Mouse (Mus musculus) liver, embryonic 16.5 days (tissue): ENCODE data around the gene Gm49711. TPM values are rescaled to one million over a fixed set of nuclear protein-coding genes. Genes with fewer than 3 reads are reported as not detected.

ENCODE experiments used
- ATAC-seq: fragments of 200-750 bp; cut with Nextera tagmentation; 2 replicates; pipeline ENCODE4 v1.8.0; 2017; ENCODE audit warnings: low read depth, mild to moderate bottlenecking, moderate number of reproducible peaks, moderate library complexity
- H3K27ac ChIP-seq: fragments of 300-500 bp; sonication (generic); 2 replicates; pipeline ENCODE4 v1.5.1; 2014; ENCODE audit warnings: mild to moderate bottlenecking, low read length
- H3K27me3 ChIP-seq: fragments of 300-500 bp; sonication (generic); 2 replicates; pipeline ENCODE4 v1.6.1; 2014; ENCODE audit warnings: low read depth, low read length, mixed read lengths; ENCODE audit not compliant: control insufficient read depth, insufficient read depth
- H3K36me3 ChIP-seq: fragments of 300-500 bp; sonication (generic); 2 replicates; pipeline ENCODE4 v1.6.1; 2014; ENCODE audit warnings: mild to moderate bottlenecking; ENCODE audit not compliant: control insufficient read depth, insufficient read depth
- H3K4me1 ChIP-seq: fragments of 300-500 bp; sonication (generic); 2 replicates; pipeline ENCODE4 v1.6.1; 2014; ENCODE audit warnings: low read depth, low read length, mixed read lengths; ENCODE audit not compliant: control insufficient read depth
- H3K4me2 ChIP-seq: fragments of 300-500 bp; sonication (generic); 2 replicates; pipeline ENCODE4 v1.6.1; 2014; ENCODE audit warnings: low read depth, low read length, mixed read lengths
- H3K4me3 ChIP-seq: fragments of 300-500 bp; sonication (generic); 2 replicates; pipeline ENCODE4 v1.5.1; 2014; ENCODE audit warnings: low read depth, mild to moderate bottlenecking, low read length
- H3K9ac ChIP-seq: fragments of 300-500 bp; sonication (generic); 2 replicates; pipeline ENCODE4 v1.6.1; 2014; ENCODE audit warnings: low read depth, low read length
- H3K9me3 ChIP-seq: fragments of 300-500 bp; sonication (generic); replicated peaks from 2 replicates; pipeline ENCODE4 v1.6.1; 2016; ENCODE audit warnings: low read length; ENCODE audit not compliant: control insufficient read depth
- WGBS: fragments of 180-500 bp; shearing (Covaris S2); extraction: QIAGEN DNeasy Blood & Tissue Kit; methylation state at CpG from one replicate; pipeline ENCODE4 v1.1.7; 2014; ENCODE audit not compliant: insufficient replicate concordance; 5-methylcytosine and 5-hydroxymethylcytosine counted together
- polyA plus RNA-seq: library from polyadenylated mRNA; unstranded; fragments of >200 nt; fragmentation: Nextera tagmentation; extraction: Ambion mirVana; gene quantifications from 2 replicates; pipeline ENCODE4 v1.2.1, GENCODE M21; 2015

Gene Gm49711
- polyA plus RNA-seq, 1 experiment from 2014 or later: not detected

DNA sequence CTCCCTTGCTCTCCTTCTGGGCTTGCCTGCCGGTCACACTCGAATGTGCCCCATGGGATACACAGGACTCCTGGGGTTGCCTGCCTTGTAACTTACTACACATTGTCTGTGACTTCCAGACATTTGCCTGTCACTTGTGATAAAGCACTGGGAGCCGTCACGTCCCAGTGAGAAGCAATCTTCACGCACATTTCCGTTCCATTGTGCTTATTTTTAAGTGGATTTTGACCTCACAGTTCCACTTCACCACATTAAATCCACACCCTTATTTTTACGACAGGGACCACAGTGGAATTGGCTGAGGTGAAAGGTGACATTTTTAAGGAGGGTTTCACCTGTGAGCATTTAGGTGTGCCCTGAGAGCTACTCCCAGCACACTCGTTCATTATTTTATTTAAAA lies 21.4 kb upstream of the Gm49711 start:
- no peaks in the 10 kb centered on the region for H3K9me3 ChIP-seq
- no peak overlapping the region for H3K9ac ChIP-seq
- no peak for ATAC-seq
- WGBS: 49% methylated on average over 8 of the region's 8 CpGs
- H3K36me3 ChIP-seq: no peaks in the 10 kb centered on the region
- H3K4me1 ChIP-seq: no peaks in the 10 kb centered on the region
- H3K4me2 ChIP-seq: no peak overlapping the region
- no peak overlapping the region for H3K27ac ChIP-seq
- no peak overlapping the region for H3K4me3 ChIP-seq
- H3K27me3 ChIP-seq: no peaks in the 10 kb centered on the region

GRCm38 (mm10) chr16:92037891-92038607 lies 20.1 kb upstream of the Gm49711 start:
- no peak overlapping the region for H3K4me2 ChIP-seq
- H3K9ac ChIP-seq: no peak overlapping the region
- no peaks in the 10 kb centered on the region for H3K9me3 ChIP-seq
- WGBS: 59% methylated on average over 21 of the region's 21 CpGs
- H3K4me1 ChIP-seq: no peaks in the 10 kb centered on the region
- no peaks in the 10 kb centered on the region for H3K27me3 ChIP-seq
- no peak overlapping the region for H3K4me3 ChIP-seq
- no peak for ATAC-seq
- no peaks in the 10 kb centered on the region for H3K36me3 ChIP-seq
- H3K27ac ChIP-seq: no peak overlapping the region

DNA sequence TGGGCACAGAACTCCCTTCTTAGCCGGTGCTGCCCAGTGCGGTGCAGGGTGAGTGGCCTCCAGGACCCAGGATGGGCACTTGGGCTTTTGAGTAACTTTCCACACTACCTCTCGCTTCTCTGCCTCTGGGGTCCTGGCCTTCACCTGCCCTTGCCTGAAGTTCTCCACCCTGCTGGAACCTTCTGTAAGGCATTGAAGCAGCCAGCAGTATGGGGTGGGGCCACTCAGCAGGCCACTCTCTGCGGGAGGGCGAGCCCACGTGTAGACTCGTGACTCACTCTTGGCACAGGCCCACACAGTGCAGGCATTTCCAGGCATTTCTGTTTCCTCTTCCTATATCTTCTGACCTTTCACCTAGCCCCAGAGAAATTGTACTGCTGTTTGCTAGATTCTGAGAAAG lies 18.7 kb upstream of the Gm49711 start:
- no peaks in the 10 kb centered on the region for H3K4me1 ChIP-seq
- ATAC-seq: peak; percentile 43; the same call in 1 of the 2 replicates
- H3K9me3 ChIP-seq: no peaks in the 10 kb centered on the region
- H3K4me3 ChIP-seq: no peak overlapping the region
- no peak overlapping the region for H3K4me2 ChIP-seq
- 71% methylated on average over 7 of the region's 7 CpGs for WGBS
- no peak overlapping the region for H3K9ac ChIP-seq
- H3K27ac ChIP-seq: no peak overlapping the region
- H3K36me3 ChIP-seq: no peaks in the 10 kb centered on the region
- no peaks in the 10 kb centered on the region for H3K27me3 ChIP-seq

DNA sequence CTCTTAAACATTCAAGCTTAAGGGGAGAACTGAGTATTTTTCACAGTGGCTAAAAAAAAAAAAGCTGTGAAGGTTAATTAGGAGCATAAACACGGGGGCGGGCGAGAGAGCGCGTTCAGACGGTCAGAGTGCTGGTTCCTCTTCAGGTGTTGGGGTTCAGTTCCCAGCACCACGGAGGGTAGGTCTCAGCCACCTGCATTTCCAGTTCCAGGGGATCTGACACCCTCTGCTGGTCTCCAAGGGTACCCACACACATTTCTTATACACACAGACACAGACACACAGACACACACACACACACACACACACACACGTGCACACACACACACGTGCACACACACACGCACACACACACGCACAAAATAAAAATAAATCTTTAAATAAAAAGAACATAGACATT lies 18.1 kb upstream of the Gm49711 start:
- Histone ChIP-seq H3K36me3 (no peaks in the 10 kb centered on the region), H3K9ac (no peak overlapping the region), H3K27me3 (no peaks in the 10 kb centered on the region), H3K27ac (no peak overlapping the region), H3K4me1 (no peaks in the 10 kb centered on the region), H3K4me3 (no peak overlapping the region), H3K9me3 (no peaks in the 10 kb centered on the region), H3K4me2 (no peak overlapping the region)
- WGBS: 85% methylated on average over 11 of the region's 11 CpGs
- no peak for ATAC-seq

GRCm38 (mm10) chr16:92051777-92052310 lies 6.3 kb upstream of the Gm49711 start:
- ATAC-seq: no peak

DNA sequence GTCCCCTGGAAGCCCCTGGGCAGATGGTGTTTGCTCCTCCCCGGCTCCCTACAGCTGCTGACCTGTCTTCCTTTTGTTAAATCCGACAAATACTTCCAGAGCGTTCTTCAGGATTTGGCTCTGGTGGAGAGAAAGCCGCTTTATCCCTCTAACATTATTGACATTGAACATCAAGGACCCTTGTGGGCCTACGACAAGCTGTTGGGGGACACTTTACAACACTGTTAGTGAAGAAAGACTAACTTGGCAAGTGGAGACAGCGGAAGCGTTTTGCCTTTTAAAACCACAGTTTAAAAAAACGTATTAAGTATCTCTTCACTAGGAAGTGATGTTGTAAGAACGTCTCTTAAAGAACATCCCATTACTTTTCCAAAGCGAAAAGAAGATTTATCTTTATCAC lies 5.5 kb upstream of the Gm49711 start:
- ATAC-seq: no peak
- no peaks in the 10 kb centered on the region; the same call in 1 of the 2 replicates for H3K9me3 ChIP-seq
- H3K27me3 ChIP-seq: no peaks in the 10 kb centered on the region
- WGBS: 61% methylated on average over 10 of the region's 10 CpGs
- H3K4me3 ChIP-seq: no peak overlapping the region
- no peak overlapping the region for H3K27ac ChIP-seq
- H3K36me3 ChIP-seq: no peaks in the 10 kb centered on the region
- H3K9ac ChIP-seq: no peak overlapping the region
- H3K4me2 ChIP-seq: no peak overlapping the region
- H3K4me1 ChIP-seq: peaks cover 6% of the 10 kb centered on the region

More at GRCm38 (mm10) chr16:92051777-92052310, 6.3 kb upstream of the Gm49711 start:
- H3K27ac ChIP-seq: no peak overlapping the region
- no peak overlapping the region for H3K4me2 ChIP-seq
- no peak overlapping the region for H3K9ac ChIP-seq
- no peaks in the 10 kb centered on the region for H3K27me3 ChIP-seq
- no peaks in the 10 kb centered on the region; the same call in 1 of the 2 replicates for H3K9me3 ChIP-seq
- no peaks in the 10 kb centered on the region for H3K36me3 ChIP-seq
- H3K4me1 ChIP-seq: no peaks in the 10 kb centered on the region; the same call in 1 of the 2 replicates
- 60% methylated on average over 7 of the region's 7 CpGs for WGBS
- H3K4me3 ChIP-seq: no peak overlapping the region

DNA sequence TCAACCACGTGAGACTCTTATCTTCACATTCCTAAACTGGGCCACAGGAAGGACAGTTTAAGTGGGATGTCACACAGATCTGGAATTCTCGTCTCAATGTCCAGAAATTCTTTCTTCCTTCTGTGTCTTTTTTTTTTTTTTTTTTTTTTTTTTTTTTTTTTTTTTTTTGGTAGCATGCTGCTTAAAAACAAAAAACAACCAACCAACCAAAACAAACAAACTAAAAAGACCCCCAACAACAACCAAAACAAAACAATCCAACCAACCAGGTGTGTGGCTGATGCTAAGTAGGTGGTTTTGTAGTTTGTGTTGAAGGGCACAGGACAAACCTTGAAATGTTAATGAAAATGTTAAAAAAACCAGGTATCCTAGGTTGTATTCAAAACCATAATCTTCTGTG lies 1.4 kb upstream of the Gm49711 start:
- Histone ChIP-seq H3K4me3 (no peak overlapping the region), H3K27me3 (no peaks in the 10 kb centered on the region), H3K36me3 (no peaks in the 10 kb centered on the region), H3K9me3 (no peaks in the 10 kb centered on the region; the same call in 1 of the 2 replicates), H3K9ac (no peak overlapping the region), H3K4me2 (no peak overlapping the region), H3K27ac (no peak overlapping the region), H3K4me1 (peaks cover 9% of the 10 kb centered on the region)
- WGBS: 37% methylated on average over 2 of the region's 2 CpGs
- ATAC-seq: no peak

- Histone ChIP-seq H3K4me2 (peak overlapping the region; percentile 99), H3K27me3 (no peaks in the 10 kb centered on the region), H3K27ac (no peak overlapping the region), H3K36me3 (no peaks in the 10 kb centered on the region), H3K9me3 (no peaks in the 10 kb centered on the region; the same call in 1 of the 2 replicates), H3K4me1 (peaks cover 9% of the 10 kb centered on the region), H3K4me3 (peak overlapping the region; percentile 85), H3K9ac (peak overlapping the region; percentile 76)
- 4% methylated on average over 11 of the region's 11 CpGs for WGBS
- no peak for ATAC-seq
Observed at GRCm38 (mm10) chr16:92057456-92057851, 662 bp upstream of the Gm49711 start.
